Mouse (Mus musculus): ENCODE measurements around the gene Timm22.

DNA sequence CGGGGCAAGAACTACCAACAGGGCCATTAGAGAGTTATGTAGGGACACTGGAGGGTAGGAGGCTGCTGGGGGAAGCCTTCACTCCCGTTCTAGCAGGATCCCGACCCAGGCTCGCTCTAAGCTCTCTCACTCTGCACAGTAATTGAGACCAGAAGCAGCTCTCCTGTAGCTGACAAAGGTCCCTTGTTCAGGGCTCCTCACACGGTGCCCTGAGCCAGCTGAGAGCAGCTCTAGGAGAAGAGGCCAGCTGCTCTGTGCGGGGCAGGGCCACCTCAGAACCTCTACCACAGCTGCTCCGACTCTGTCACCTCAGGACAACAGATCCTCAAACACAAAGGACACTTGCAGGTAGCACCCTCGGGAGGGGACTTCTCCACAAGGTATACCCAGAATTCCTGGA lies 38.7 kb downstream of the Timm22 start:
- no peak for TF ChIP-seq GATA1 (IDR thresholded peaks at IDR 0.05; ENCODE audit: borderline replicate concordance, low read length)
- TF ChIP-seq FLI1 (IDR thresholded peaks at IDR 0.05; ENCODE audit: low read length), result no peak

Data from megakaryocyte, embryonic 14.5 days (primary cell).